Mouse (Mus musculus): ENCODE data around the gene Klhl35.

Gene Klhl35

GRCm38 (mm10) chr7:99465811-99466210 is at the start of gene Klhl35:
TSS of gene Klhl35 (plus strand) at chr7:99466004.
- DNase-seq = peak; percentile 60

GRCm38 (mm10) chr7:99419311-99419710 is 46.5 kb upstream of the Klhl35 start:
- DNase-seq = no peak

GRCm38 (mm10) chr7:99421006-99421405 is 44.8 kb upstream of the Klhl35 start:
- no peak for DNase-seq

- peak; percentile 52 for DNase-seq
Observed at GRCm38 (mm10) chr7:99424538-99425155, 41.2 kb upstream of the Klhl35 start.

- no peak for DNase-seq
Observed at GRCm38 (mm10) chr7:99425706-99426105, 40.1 kb upstream of the Klhl35 start.

GRCm38 (mm10) chr7:99427031-99427430 is 38.8 kb upstream of the Klhl35 start:
- no peak for DNase-seq

- no peak for DNase-seq
Observed at GRCm38 (mm10) chr7:99427987-99428386, 37.8 kb upstream of the Klhl35 start.

- no peak for DNase-seq
Observed at GRCm38 (mm10) chr7:99428836-99429235, 37.0 kb upstream of the Klhl35 start.

- no peak for DNase-seq
Observed at GRCm38 (mm10) chr7:99429786-99430185, 36.0 kb upstream of the Klhl35 start.

- DNase-seq = no peak
Observed at GRCm38 (mm10) chr7:99430246-99430645, 35.6 kb upstream of the Klhl35 start.

GRCm38 (mm10) chr7:99432248-99432647 is 33.6 kb upstream of the Klhl35 start:
- DNase-seq = no peak

GRCm38 (mm10) chr7:99432863-99433262 is 32.9 kb upstream of the Klhl35 start:
- no peak for DNase-seq

- no peak for DNase-seq
Observed at GRCm38 (mm10) chr7:99434672-99435250, 31.0 kb upstream of the Klhl35 start.

- DNase-seq = peak; percentile 45
Observed at GRCm38 (mm10) chr7:99436530-99436929, 29.3 kb upstream of the Klhl35 start.

GRCm38 (mm10) chr7:99438881-99439280 is 26.9 kb upstream of the Klhl35 start:
- no peak for DNase-seq

- peak; percentile 61 for DNase-seq
Observed at GRCm38 (mm10) chr7:99441534-99442072, 24.2 kb upstream of the Klhl35 start.

- no peak for DNase-seq
Observed at GRCm38 (mm10) chr7:99443164-99443563, 22.6 kb upstream of the Klhl35 start.

- DNase-seq = no peak
Observed at GRCm38 (mm10) chr7:99444012-99444411, 21.8 kb upstream of the Klhl35 start.

GRCm38 (mm10) chr7:99445833-99446232 is 20.0 kb upstream of the Klhl35 start:
- DNase-seq = peak; percentile 55

GRCm38 (mm10) chr7:99447323-99447722 is 18.5 kb upstream of the Klhl35 start:
- DNase-seq = no peak

- DNase-seq = no peak
Observed at GRCm38 (mm10) chr7:99448619-99449018, 17.2 kb upstream of the Klhl35 start.

- DNase-seq = no peak
Observed at GRCm38 (mm10) chr7:99449063-99449462, 16.7 kb upstream of the Klhl35 start.

- DNase-seq = peak; percentile 52
Observed at GRCm38 (mm10) chr7:99449751-99450150, 16.1 kb upstream of the Klhl35 start.

GRCm38 (mm10) chr7:99450703-99451102 is 15.1 kb upstream of the Klhl35 start:
- peak; percentile 82 for DNase-seq

- DNase-seq = no peak
Observed at GRCm38 (mm10) chr7:99452859-99453258, 12.9 kb upstream of the Klhl35 start.

All from embryo, embryonic 11 days (tissue).